Mouse (Mus musculus) lung, embryonic 14.5 days (tissue): ENCODE measurements at regions not wholly inside any gene's neighbourhood (a gene's known extent, or its start where the extent isn't known, plus 50 kb on each side); places are given as distances from the start of the nearest gene placed in this dataset.

Source experiments
- ATAC-seq: fragments of 200-750 bp; cut with Nextera tagmentation; 2 replicates; pipeline ENCODE4 v1.8.0; 2017; ENCODE audit warnings: mild to moderate bottlenecking, moderate TSS enrichment, moderate library complexity; ENCODE audit not compliant: insufficient read depth
- DNase-seq: peaks from one replicate; pipeline ENCODE4 v3.0.0-alpha.2; 2015
- H3K27ac ChIP-seq: fragments of 300-500 bp; sonication (generic); 2 replicates; pipeline ENCODE4 v1.5.1; 2014; ENCODE audit warnings: low read depth, mild to moderate bottlenecking, moderate library complexity
- H3K27me3 ChIP-seq: fragments of 300-500 bp; sonication (generic); 2 replicates; pipeline ENCODE4 v1.6.1; 2014; ENCODE audit warnings: low read length, control low read depth; ENCODE audit not compliant: insufficient read depth
- H3K36me3 ChIP-seq: fragments of 300-500 bp; sonication (generic); 2 replicates; pipeline ENCODE4 v1.6.1; 2014; ENCODE audit warnings: control low read depth; ENCODE audit not compliant: insufficient read depth
- H3K4me1 ChIP-seq: fragments of 300-500 bp; sonication (generic); 2 replicates; pipeline ENCODE4 v1.6.1; 2014; ENCODE audit warnings: antibody characterized with exemption, control low read depth; ENCODE audit not compliant: insufficient read depth
- H3K4me2 ChIP-seq: fragments of 300-500 bp; sonication (generic); 2 replicates; pipeline ENCODE4 v1.6.1; 2014; ENCODE audit warnings: mild to moderate bottlenecking
- H3K4me3 ChIP-seq: fragments of 300-500 bp; sonication (generic); 2 replicates; pipeline ENCODE4 v1.5.1; 2014; ENCODE audit warnings: low read depth, low read length
- H3K9ac ChIP-seq: fragments of 300-500 bp; sonication (generic); 2 replicates; pipeline ENCODE4 v1.6.1; 2014
- H3K9me3 ChIP-seq: fragments of 300-500 bp; sonication (generic); 2 replicates; pipeline ENCODE4 v1.6.1; 2016; ENCODE audit warnings: low read depth, low read length, control low read depth
- CTCF ChIP-seq: IDR thresholded peaks from 2 replicates; pipeline ENCODE4 v1.5.1; 2016; ENCODE audit warnings: antibody characterized with exemption, low read depth
- WGBS: fragments of 180-500 bp; shearing (Covaris S2); extraction: QIAGEN DNeasy Blood & Tissue Kit; methylation state at CpG from one replicate; pipeline ENCODE4 v1.1.7; 2014; 5-methylcytosine and 5-hydroxymethylcytosine counted together

DNA sequence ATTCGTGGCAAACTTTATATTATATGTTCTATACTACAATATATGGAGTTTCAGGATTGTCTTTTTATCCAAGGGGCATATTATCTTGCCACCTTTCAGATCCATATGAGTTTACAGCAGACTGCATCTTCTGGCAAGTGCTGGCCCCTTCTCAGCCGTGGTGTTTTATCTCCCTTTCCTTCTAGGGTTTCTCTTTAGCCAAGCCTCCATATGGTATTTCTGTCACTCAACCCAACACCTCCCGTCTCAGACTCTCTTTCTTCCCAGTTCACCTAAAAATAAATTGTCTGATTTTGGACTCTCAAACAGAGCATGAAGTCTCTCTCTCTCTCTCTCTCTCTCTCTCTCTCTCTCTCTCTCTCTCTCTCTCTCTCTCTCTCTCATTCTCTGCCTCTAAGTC lies 578.9 kb upstream of the Brinp1 start:
- H3K36me3 ChIP-seq: no peaks in the 10 kb centered on the region
- H3K9ac ChIP-seq: no peak overlapping the region
- H3K4me2 ChIP-seq: no peak overlapping the region
- no peaks in the 10 kb centered on the region for H3K9me3 ChIP-seq
- 53% methylated on average over 3 of the region's 3 CpGs for WGBS
- DNase-seq (no peak), ATAC-seq (no peak)
- H3K4me1 ChIP-seq: no peaks in the 10 kb centered on the region
- no peaks in the 10 kb centered on the region for H3K27me3 ChIP-seq
- TF ChIP-seq CTCF: no peak
- no peak overlapping the region for H3K4me3 ChIP-seq
- no peak overlapping the region for H3K27ac ChIP-seq

DNA sequence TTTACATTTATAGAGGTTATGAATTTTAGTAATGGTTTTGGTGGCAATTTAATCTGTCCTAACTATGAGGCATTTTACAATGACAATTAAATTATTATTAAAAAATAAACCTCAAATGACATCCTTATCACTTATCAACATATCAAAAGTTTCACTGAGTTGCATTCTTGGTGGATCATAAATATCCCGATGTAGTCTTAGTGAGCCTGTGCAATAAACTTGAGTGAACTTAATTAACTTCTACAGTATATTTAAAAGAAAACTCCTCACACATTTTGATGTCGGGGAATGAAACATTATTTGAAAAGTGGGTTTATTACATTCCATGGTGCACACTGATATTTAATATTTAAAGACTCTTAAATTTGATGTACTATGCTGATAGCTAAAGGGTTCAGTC lies 568.9 kb upstream of the Brinp1 start:
- TF ChIP-seq CTCF: no peak
- H3K27me3 ChIP-seq: no peaks in the 10 kb centered on the region
- no peaks in the 10 kb centered on the region for H3K4me1 ChIP-seq
- ATAC-seq (no peak), DNase-seq (no peak)
- H3K4me2 ChIP-seq: no peak overlapping the region
- H3K27ac ChIP-seq: no peak overlapping the region
- no peak overlapping the region for H3K9ac ChIP-seq
- H3K9me3 ChIP-seq: no peaks in the 10 kb centered on the region
- 79% methylated on average over 2 of the region's 2 CpGs for WGBS
- no peaks in the 10 kb centered on the region for H3K36me3 ChIP-seq
- H3K4me3 ChIP-seq: no peak overlapping the region

DNA sequence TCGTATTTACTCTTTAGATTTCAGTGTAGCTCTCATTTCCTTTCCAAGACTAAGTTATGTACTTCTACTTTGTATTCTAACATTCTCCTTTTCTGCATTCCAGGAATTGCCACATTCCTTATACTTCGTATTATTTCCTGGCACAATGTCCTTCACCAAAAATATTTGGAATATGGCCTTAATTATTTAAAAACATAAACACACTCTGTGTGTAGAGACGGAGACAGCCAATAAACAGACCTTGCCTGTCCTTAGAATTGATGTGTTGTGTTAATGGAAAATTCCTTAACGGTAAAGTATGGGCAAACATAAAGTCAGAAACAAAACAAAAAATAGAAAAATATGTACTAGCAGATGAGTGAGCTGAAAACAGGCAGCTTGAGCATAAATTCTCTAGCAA lies 554.1 kb upstream of the Brinp1 start:
- TF ChIP-seq CTCF: no peak
- H3K4me1 ChIP-seq: no peaks in the 10 kb centered on the region
- DNase-seq (peak; percentile 40), ATAC-seq (peak; percentile 68)
- no peak overlapping the region for H3K4me2 ChIP-seq
- 38% methylated on average over 4 of the region's 4 CpGs for WGBS
- H3K36me3 ChIP-seq: no peaks in the 10 kb centered on the region
- no peak overlapping the region for H3K9ac ChIP-seq
- H3K9me3 ChIP-seq: no peaks in the 10 kb centered on the region
- no peak overlapping the region for H3K4me3 ChIP-seq
- no peak overlapping the region for H3K27ac ChIP-seq
- H3K27me3 ChIP-seq: no peaks in the 10 kb centered on the region

DNA sequence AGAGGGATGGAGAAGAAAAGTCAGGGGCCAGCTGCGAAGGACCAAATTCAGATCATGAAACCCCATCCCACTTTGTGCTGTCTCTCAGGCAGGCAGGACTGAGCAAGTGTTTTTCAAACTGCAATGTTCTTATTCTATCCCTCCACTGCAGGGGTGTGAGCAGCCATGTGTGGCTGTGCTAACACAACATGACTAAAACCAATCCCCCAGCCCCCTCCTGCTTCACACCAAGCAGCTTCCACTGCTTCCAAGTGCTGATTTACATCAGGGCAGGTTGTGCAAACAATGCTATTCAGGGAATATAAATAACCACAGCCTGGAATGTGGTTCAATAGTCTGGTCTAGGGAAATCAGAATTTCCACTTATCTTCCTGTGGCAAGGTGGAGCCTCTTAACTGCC lies 517.0 kb upstream of the Brinp1 start:
- H3K27me3 ChIP-seq: no peaks in the 10 kb centered on the region
- no peak for TF ChIP-seq CTCF
- WGBS: 75% methylated on average over 1 of the region's 1 CpGs
- no peak overlapping the region for H3K27ac ChIP-seq
- no peak for DNase-seq
- ATAC-seq: no peak
- H3K4me1 ChIP-seq: no peaks in the 10 kb centered on the region
- no peak overlapping the region for H3K9ac ChIP-seq
- no peak overlapping the region for H3K4me2 ChIP-seq
- no peak overlapping the region for H3K4me3 ChIP-seq
- no peaks in the 10 kb centered on the region for H3K36me3 ChIP-seq
- H3K9me3 ChIP-seq: no peaks in the 10 kb centered on the region

DNA sequence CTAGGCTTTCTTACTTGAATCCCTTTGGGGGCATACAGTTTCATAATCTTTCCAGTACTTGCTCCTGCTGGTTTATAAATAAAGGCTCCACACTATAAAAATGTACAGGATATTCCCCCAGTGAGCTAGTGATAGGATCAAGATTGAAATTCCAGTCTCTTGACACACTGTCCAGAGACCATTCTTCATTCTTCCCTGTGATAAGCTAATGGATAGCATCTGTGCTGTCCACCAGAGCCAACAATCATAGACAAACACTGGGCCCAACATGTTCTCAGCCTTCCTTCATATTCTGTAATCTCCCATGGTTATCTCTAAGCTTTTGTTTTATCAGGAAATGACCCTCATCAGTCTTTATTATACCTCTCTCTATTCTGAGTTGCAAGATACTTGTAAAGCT lies 505.8 kb upstream of the Brinp1 start:
- H3K4me2 ChIP-seq: no peak overlapping the region
- no peaks in the 10 kb centered on the region for H3K36me3 ChIP-seq
- no peak for ATAC-seq
- no peak for DNase-seq
- no peak overlapping the region for H3K9ac ChIP-seq
- H3K4me3 ChIP-seq: no peak overlapping the region
- H3K27me3 ChIP-seq: no peaks in the 10 kb centered on the region
- no peak for TF ChIP-seq CTCF
- H3K9me3 ChIP-seq: no peaks in the 10 kb centered on the region
- no peak overlapping the region for H3K27ac ChIP-seq
- no peaks in the 10 kb centered on the region for H3K4me1 ChIP-seq

DNA sequence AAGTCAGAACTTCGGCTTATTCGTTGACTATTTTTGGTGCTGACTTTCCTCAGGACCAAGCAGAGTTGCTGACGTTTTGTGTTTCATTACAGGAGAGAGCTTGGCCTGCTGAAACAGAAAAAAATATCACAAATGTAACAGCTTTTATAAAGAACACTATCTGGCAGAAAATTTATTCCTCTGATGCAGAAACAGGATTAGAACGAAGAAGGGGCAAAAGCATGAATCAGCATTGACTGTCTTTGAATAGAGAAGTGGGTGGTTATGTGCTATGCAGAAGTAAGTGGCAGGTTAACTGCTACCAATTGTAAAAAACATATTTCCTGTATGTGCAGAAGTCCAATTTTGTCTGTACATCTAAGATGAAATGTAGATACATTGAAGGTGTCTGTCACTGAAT lies 502.2 kb upstream of the Brinp1 start:
- no peaks in the 10 kb centered on the region for H3K4me1 ChIP-seq
- no peak overlapping the region for H3K9ac ChIP-seq
- DNase-seq (no peak), ATAC-seq (no peak)
- H3K4me2 ChIP-seq: no peak overlapping the region
- 81% methylated on average over 4 of the region's 4 CpGs for WGBS
- no peaks in the 10 kb centered on the region for H3K27me3 ChIP-seq
- no peaks in the 10 kb centered on the region for H3K36me3 ChIP-seq
- TF ChIP-seq CTCF: no peak
- no peak overlapping the region for H3K27ac ChIP-seq
- no peaks in the 10 kb centered on the region for H3K9me3 ChIP-seq
- no peak overlapping the region for H3K4me3 ChIP-seq

DNA sequence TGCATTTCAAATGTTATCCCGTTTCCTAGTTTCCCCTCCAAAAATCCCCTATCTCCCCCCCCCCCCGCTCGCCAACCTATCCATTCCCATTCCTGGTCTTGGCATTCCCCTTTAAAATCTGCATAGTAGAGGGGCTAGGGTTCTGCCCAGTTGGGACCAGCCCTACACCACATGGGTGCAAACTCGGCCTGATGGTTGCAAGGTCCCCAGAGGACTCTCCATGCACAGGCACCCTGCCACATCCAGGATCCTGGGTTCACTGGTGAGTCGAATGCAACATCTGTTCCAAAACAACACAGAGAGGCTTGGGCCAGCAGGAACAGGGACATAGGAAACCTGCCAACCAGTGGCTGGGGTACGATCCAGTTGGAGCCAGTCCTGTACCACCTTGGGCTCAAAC lies 492.0 kb upstream of the Brinp1 start:
- H3K36me3 ChIP-seq: no peaks in the 10 kb centered on the region
- no peak for DNase-seq
- H3K4me3 ChIP-seq: no peak overlapping the region
- no peak for TF ChIP-seq CTCF
- H3K4me2 ChIP-seq: no peak overlapping the region
- no peaks in the 10 kb centered on the region for H3K4me1 ChIP-seq
- H3K9me3 ChIP-seq: no peaks in the 10 kb centered on the region
- H3K27ac ChIP-seq: no peak overlapping the region
- no peak overlapping the region for H3K9ac ChIP-seq
- no peaks in the 10 kb centered on the region for H3K27me3 ChIP-seq
- no peak for ATAC-seq
- WGBS: 82% methylated on average over 6 of the region's 6 CpGs

DNA sequence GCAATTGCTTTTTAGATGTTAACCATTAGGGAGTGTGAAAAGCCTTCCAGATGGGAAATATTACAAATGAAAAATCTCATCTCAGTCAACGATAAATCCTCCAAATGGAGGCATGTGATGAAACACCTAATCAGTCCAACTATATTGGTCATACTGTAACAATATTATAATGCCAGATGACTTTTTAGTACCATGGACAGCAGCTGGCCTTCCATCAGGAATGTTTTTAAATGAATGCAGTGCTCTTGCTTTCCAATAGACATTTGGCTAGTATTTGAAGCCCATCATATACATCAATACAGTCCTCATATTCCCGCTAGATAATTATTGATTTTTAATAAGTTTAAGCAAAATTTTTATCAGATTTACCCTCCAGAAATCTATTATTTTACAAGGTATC lies 489.8 kb upstream of the Brinp1 start:
- no peak overlapping the region for H3K9ac ChIP-seq
- DNase-seq (peak; percentile 80), ATAC-seq (no peak)
- no peaks in the 10 kb centered on the region for H3K9me3 ChIP-seq
- TF ChIP-seq CTCF: no peak
- WGBS: 71% methylated on average over 2 of the region's 2 CpGs
- H3K4me3 ChIP-seq: no peak overlapping the region
- H3K4me1 ChIP-seq: no peaks in the 10 kb centered on the region
- H3K4me2 ChIP-seq: no peak overlapping the region
- H3K36me3 ChIP-seq: no peaks in the 10 kb centered on the region
- no peaks in the 10 kb centered on the region for H3K27me3 ChIP-seq
- no peak overlapping the region for H3K27ac ChIP-seq
